Mouse (Mus musculus): ENCODE measurements around the gene Spib.
A peak's percentile ranks its signal among the peaks of the same experiment; 100 is the strongest.

DNA sequence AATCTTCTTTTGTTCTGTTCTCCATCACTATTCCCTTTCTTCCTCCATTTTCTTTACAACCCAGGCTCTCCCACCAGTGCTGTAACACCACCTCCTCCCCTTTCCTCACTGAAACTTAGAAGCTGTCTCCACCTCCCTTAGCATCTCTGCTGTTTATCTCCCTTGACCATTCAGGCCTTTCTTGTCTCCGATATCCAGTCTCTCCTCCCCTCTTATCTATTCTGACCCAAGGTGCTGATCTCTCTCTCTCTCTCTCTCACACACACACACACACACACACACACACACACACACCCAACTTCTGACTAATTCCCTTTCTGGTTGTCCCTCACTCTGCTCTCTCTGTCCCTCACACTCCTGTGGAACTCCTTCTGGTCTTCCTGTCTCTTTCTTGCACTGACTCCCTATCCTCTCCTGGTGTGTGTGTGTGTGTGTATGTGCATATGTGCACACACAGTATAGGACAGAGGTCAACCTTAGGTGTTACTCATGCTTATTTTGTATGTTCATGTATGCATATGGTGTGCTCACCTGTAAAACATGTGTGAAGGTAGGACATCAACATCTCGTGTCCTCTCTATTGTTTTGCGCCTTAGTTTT lies 48.9 kb downstream of the Spib start:
- peak; percentile 74 for TF ChIP-seq GATA1 (IDR thresholded peaks at IDR 0.05; ENCODE audit: low read length)
- peak; percentile 63; the same call in 2 of the 3 replicates for TF ChIP-seq TAL1 (IDR thresholded peaks at IDR 0.05; ENCODE audit: low read length)
